Mouse (Mus musculus) NIH3T3 (cell line): ENCODE data around the gene Myo1h.

Experiments
- DNase-seq: peaks from one replicate; pipeline ENCODE4 v3.0.0-alpha.2; 2012; ENCODE audit warnings: low read depth

Gene Myo1h

GRCm38 (mm10) chr5:114359586-114359985, 70.6 kb downstream of the Myo1h start:
- DNase-seq: no peak

GRCm38 (mm10) chr5:114360968-114361367, 72.0 kb downstream of the Myo1h start:
- no peak for DNase-seq

GRCm38 (mm10) chr5:114365043-114365752, 76.2 kb downstream of the Myo1h start:
- DNase-seq: no peak

GRCm38 (mm10) chr5:114368121-114368520, 79.2 kb downstream of the Myo1h start:
- DNase-seq: no peak

- DNase-seq: no peak
Observed at GRCm38 (mm10) chr5:114368803-114369496, 80.0 kb downstream of the Myo1h start.

GRCm38 (mm10) chr5:114369921-114370320, 81.0 kb downstream of the Myo1h start:
- peak; percentile 64 for DNase-seq

- DNase-seq: peak; percentile 98
Observed at GRCm38 (mm10) chr5:114370371-114370776, 81.4 kb downstream of the Myo1h start.

GRCm38 (mm10) chr5:114371331-114371730, 82.4 kb downstream of the Myo1h start:
- no peak for DNase-seq

- peak; percentile 73 for DNase-seq
Observed at GRCm38 (mm10) chr5:114371731-114372473, 82.9 kb downstream of the Myo1h start.

GRCm38 (mm10) chr5:114372565-114372964, 83.6 kb downstream of the Myo1h start:
- peak; percentile 95 for DNase-seq

- DNase-seq: peak; percentile 62
Observed at GRCm38 (mm10) chr5:114373174-114373573, 84.2 kb downstream of the Myo1h start.

- DNase-seq: no peak
Observed at GRCm38 (mm10) chr5:114373581-114373980, 84.6 kb downstream of the Myo1h start.

GRCm38 (mm10) chr5:114374409-114375213, 85.6 kb downstream of the Myo1h start:
- no peak for DNase-seq

- peak; percentile 35 for DNase-seq
Observed at GRCm38 (mm10) chr5:114378177-114378920, 89.4 kb downstream of the Myo1h start.

GRCm38 (mm10) chr5:114378936-114379335, 90.0 kb downstream of the Myo1h start:
- peak; percentile 54 for DNase-seq

GRCm38 (mm10) chr5:114379763-114380162, 90.8 kb downstream of the Myo1h start:
- DNase-seq: peak; percentile 46

GRCm38 (mm10) chr5:114380209-114381012, 91.4 kb downstream of the Myo1h start, which contains the start of the genes Kctd10 and Ube3b:
Kctd10 (minus strand) TSS chr5:114380508.
Ube3b (plus strand) TSS chr5:114380607.
- DNase-seq: peak; percentile 95

GRCm38 (mm10) chr5:114381013-114381351, 92.0 kb downstream of the Myo1h start:
- no peak for DNase-seq

GRCm38 (mm10) chr5:114383184-114383904, 94.4 kb downstream of the Myo1h start:
- peak; percentile 71 for DNase-seq

- no peak for DNase-seq
Observed at GRCm38 (mm10) chr5:114384448-114384847, 95.5 kb downstream of the Myo1h start.
